Mouse (Mus musculus): ENCODE measurements around the gene Exosc8. TPM values are rescaled to one million over a fixed set of nuclear protein-coding genes. Genes with fewer than 3 reads are reported as not detected.
A peak's percentile ranks its signal among the peaks of the same experiment; 100 is the strongest.

Gene Exosc8
- polyA plus RNA-seq (2015; fragmentation: Nextera tagmentation; extraction: Ambion mirVana) = 80.5 TPM in 2 replicates

DNA sequence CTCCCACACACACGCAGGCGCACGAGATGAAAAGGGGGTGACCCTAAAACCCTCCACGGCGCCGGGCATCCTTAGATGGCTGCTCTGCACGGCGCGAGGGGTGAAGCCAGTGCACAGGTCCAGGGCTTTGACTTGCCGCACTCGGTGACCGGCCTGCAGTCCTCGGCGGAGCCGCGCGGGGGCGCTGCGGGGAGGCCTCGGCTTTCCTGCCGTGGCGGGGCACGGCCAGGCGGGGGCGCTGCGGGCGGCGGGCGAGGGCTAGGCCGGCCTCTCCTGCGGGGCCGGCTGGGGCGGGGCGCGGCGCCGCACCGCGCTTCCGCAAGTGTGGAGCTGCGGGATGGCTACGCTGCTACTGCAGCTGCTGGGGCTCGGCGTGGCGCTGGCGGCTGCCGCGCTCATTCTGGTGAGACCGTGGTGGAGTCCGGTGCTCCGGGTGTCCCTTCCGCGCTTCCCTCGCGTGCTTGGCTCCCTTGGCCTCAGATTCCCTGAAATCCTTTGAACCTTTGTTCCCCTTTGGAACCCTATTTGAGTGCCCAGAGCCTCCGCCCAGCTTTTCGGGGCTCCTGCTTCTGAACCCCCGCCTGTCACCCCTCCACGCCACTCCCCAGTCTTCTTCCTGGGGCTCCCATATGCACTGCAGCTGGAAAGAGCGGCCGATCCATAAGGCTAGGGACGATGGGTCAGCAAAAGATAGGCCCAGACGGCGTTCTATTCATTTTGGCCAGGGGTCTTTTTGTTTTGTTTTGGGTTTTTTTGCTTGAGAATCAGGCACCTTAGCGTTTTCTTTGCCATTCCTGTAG is at the start of gene Exosc8, which contains the start of gene Alg5:
Gene Exosc8, minus strand, starts transcription at position 147 of the 800 bp plus-strand sequence.
Gene Alg5, plus strand, starts transcription at position 293 of the 800 bp plus-strand sequence.
- no peaks in the 10 kb centered on the region for H3K9me3 ChIP-seq (replicated peaks; ENCODE audit: low read length)
- peak; percentile 90 for ATAC-seq (replicated peaks; ENCODE audit: low FRiP score, low read depth)
- H3K4me2 ChIP-seq (ENCODE audit: low read length) = peak within 1 kb of the TSS; percentile 86
- TF ChIP-seq CTCF (IDR thresholded peaks at IDR 0.05; ENCODE audit: low read depth) = peak; percentile 84
- DNase-seq (ENCODE audit: low spot score) = peak; percentile 73
- H3K27me3 ChIP-seq (ENCODE audit: insufficient read depth, low read length) = no peaks in the 10 kb centered on the region
- peaks cover 30% of the 10 kb centered on the region for H3K36me3 ChIP-seq (ENCODE audit: insufficient read depth, low read length)
- H3K4me1 ChIP-seq (replicated peaks; ENCODE audit: insufficient read depth, low read length) = 0 out of 2 replicates have a peak, but pooled peaks cover 7% of the 10 kb centered on the region
- under 1% methylated on average over 57 of the region's 65 CpGs for WGBS
- peak within 1 kb of the TSS; percentile 99 for H3K27ac ChIP-seq
- H3K4me3 ChIP-seq (replicated peaks; ENCODE audit: low read depth, low read length) = peak within 1 kb of the TSS; percentile 95
- peak within 1 kb of the TSS; percentile 76 for H3K9ac ChIP-seq (ENCODE audit: low read depth, low read length)

DNA sequence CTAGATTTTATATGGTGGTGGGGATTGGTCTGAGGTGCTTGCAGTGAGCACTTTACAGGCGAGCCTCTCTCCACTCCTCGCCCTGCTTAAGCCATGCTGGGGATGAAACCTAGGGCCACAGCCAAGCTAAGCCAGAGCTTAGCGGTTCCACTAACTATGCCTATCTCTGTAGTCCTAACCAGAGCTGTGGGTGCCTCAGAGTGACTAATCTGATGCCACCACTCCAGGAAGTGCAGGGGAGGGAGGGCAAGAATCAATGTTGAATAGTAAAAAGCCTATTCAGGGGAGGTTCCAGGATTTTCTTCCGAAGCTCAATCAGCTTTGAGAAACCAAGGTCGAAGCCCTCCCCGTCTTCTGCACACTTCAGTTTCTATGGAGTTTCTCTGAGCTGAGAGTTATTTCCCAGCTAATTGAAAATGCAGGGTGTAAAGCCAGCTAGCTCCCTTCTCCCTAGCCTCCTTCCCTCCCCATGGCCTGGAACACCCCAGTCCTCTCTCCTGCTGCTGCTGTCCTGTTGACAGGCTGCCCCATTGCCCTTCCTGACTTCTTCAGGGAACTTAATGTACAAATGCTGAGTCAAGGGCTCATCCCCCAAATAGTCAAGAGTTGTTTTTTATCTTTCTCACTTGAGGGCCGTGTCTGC is 40.9 kb upstream of the Exosc8 start:
- Histone ChIP-seq H3K9ac (ENCODE audit: low read depth, low read length) (no peak overlapping the region), H3K27me3 (ENCODE audit: insufficient read depth, low read length) (no peaks in the 10 kb centered on the region), H3K27ac (no peak overlapping the region), H3K9me3 (replicated peaks; ENCODE audit: low read length) (no peaks in the 10 kb centered on the region), H3K36me3 (ENCODE audit: insufficient read depth, low read length) (no peaks in the 10 kb centered on the region), H3K4me1 (replicated peaks; ENCODE audit: insufficient read depth, low read length) (no peaks in the 10 kb centered on the region), H3K4me2 (ENCODE audit: low read length) (no peak overlapping the region), H3K4me3 (replicated peaks; ENCODE audit: low read depth, low read length) (no peak overlapping the region)
- 66% methylated on average over 7 of the region's 7 CpGs for WGBS
- TF ChIP-seq CTCF (IDR thresholded peaks at IDR 0.05; ENCODE audit: low read depth) = no peak
- ATAC-seq (replicated peaks; ENCODE audit: low FRiP score, low read depth) (no peak), DNase-seq (ENCODE audit: low spot score) (no peak)

- TF ChIP-seq CTCF (IDR thresholded peaks at IDR 0.05; ENCODE audit: low read depth) = peak; percentile 17; the same call in 1 of the 2 replicates
- H3K27ac ChIP-seq = no peak overlapping the region
- H3K36me3 ChIP-seq (ENCODE audit: insufficient read depth, low read length) = no peaks in the 10 kb centered on the region
- H3K9me3 ChIP-seq (replicated peaks; ENCODE audit: low read length) = no peaks in the 10 kb centered on the region
- H3K4me3 ChIP-seq (replicated peaks; ENCODE audit: low read depth, low read length) = no peak overlapping the region
- DNase-seq (ENCODE audit: low spot score) (no peak), ATAC-seq (replicated peaks; ENCODE audit: low FRiP score, low read depth) (no peak)
- no peaks in the 10 kb centered on the region for H3K4me1 ChIP-seq (replicated peaks; ENCODE audit: insufficient read depth, low read length)
- H3K4me2 ChIP-seq (ENCODE audit: low read length) = no peak overlapping the region
- no peak overlapping the region for H3K9ac ChIP-seq (ENCODE audit: low read depth, low read length)
- H3K27me3 ChIP-seq (ENCODE audit: insufficient read depth, low read length) = no peaks in the 10 kb centered on the region
- WGBS = 91% methylated on average over 6 of the region's 6 CpGs
Observed at GRCm38 (mm10) chr3:54773613-54774012, 38.4 kb upstream of the Exosc8 start.

DNA sequence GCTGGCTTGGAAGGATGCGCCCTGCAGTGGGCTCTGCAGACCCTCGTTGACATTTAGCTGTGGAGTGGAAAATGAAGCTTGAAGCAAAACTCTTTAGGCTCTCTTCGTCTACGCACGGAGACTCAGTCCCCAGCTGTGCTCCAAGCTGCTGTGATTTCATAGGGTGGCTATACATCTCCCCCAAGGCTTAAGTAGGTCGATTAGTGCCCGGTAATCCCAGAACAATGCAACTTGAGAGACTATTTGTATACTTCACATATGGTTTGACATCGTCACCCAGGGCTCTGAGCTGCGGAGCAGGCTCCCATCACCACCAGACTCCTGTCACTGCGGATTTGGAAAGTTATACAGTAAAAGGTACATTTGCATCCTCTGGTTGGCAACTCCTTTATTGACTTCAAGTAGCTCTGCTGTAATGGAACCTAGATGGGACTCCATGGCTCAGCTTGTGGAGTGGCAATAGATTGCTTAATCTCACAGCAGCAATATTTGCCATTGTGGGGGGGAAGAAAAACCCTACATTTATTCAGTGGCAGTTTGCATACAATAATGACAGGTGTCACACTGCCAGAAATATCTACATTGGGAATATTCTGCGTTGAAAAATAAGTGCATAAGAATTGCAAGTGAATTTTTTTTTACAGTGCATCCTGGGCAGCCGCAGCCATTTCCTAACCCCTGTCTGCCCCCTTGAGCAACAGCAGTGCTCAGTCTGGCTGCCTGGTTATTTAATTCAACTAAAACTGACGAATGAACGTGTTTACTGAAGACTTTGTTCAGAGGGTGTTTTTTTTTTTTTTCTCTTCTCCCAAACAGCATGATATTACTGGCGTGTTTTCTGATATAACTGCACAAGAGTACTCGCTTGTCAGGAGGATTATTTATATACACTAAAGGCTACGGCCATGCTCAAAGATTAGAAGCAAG is 34.4 kb upstream of the Exosc8 start:
- Histone ChIP-seq H3K4me1 (replicated peaks; ENCODE audit: insufficient read depth, low read length) (no peaks in the 10 kb centered on the region), H3K4me2 (ENCODE audit: low read length) (no peak overlapping the region), H3K9me3 (replicated peaks; ENCODE audit: low read length) (no peaks in the 10 kb centered on the region), H3K36me3 (ENCODE audit: insufficient read depth, low read length) (no peaks in the 10 kb centered on the region), H3K27me3 (ENCODE audit: insufficient read depth, low read length) (no peaks in the 10 kb centered on the region), H3K27ac (no peak overlapping the region), H3K9ac (ENCODE audit: low read depth, low read length) (no peak overlapping the region), H3K4me3 (replicated peaks; ENCODE audit: low read depth, low read length) (no peak overlapping the region)
- WGBS = 75% methylated on average over 17 of the region's 17 CpGs
- DNase-seq (ENCODE audit: low spot score) = no peak
- no peak for ATAC-seq (replicated peaks; ENCODE audit: low FRiP score, low read depth)
- no peak for TF ChIP-seq CTCF (IDR thresholded peaks at IDR 0.05; ENCODE audit: low read depth)

GRCm38 (mm10) chr3:54768592-54768991 is 33.4 kb upstream of the Exosc8 start:
- Histone ChIP-seq H3K27ac (no peak overlapping the region), H3K9ac (ENCODE audit: low read depth, low read length) (no peak overlapping the region), H3K4me1 (replicated peaks; ENCODE audit: insufficient read depth, low read length) (no peaks in the 10 kb centered on the region), H3K4me2 (ENCODE audit: low read length) (no peak overlapping the region), H3K4me3 (replicated peaks; ENCODE audit: low read depth, low read length) (no peak overlapping the region), H3K27me3 (ENCODE audit: insufficient read depth, low read length) (no peaks in the 10 kb centered on the region), H3K36me3 (ENCODE audit: insufficient read depth, low read length) (no peaks in the 10 kb centered on the region), H3K9me3 (replicated peaks; ENCODE audit: low read length) (no peaks in the 10 kb centered on the region)
- 84% methylated on average over 8 of the region's 8 CpGs for WGBS
- no peak for ATAC-seq (replicated peaks; ENCODE audit: low FRiP score, low read depth)
- TF ChIP-seq CTCF (IDR thresholded peaks at IDR 0.05; ENCODE audit: low read depth) = no peak
- DNase-seq (ENCODE audit: low spot score) = no peak

DNA sequence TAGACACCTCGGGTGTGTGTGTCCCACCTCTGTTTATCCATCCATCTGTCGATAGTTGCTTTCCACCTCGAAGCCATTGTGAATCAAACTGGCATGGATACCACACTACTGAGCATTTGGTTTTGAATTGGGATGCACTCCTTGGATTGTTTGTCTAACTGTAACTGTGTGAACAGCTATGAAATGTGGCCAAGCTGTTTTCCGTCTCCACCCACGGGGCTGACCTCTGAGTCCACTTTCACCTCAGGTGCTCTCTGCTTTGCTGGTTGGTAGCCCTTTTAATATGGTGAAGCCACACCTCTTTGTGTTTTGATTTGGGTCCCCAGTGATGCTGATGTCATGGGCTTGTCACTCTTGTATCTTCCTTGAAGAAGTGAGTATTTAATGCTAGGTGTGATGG is 31.6 kb upstream of the Exosc8 start:
- H3K36me3 ChIP-seq (ENCODE audit: insufficient read depth, low read length) = no peaks in the 10 kb centered on the region
- no peak for DNase-seq (ENCODE audit: low spot score)
- H3K4me2 ChIP-seq (ENCODE audit: low read length) = no peak overlapping the region
- TF ChIP-seq CTCF (IDR thresholded peaks at IDR 0.05; ENCODE audit: low read depth) = no peak
- no peak overlapping the region for H3K4me3 ChIP-seq (replicated peaks; ENCODE audit: low read depth, low read length)
- no peak overlapping the region for H3K9ac ChIP-seq (ENCODE audit: low read depth, low read length)
- no peaks in the 10 kb centered on the region for H3K27me3 ChIP-seq (ENCODE audit: insufficient read depth, low read length)
- WGBS = 68% methylated on average over 5 of the region's 5 CpGs
- no peak for ATAC-seq (replicated peaks; ENCODE audit: low FRiP score, low read depth)
- no peaks in the 10 kb centered on the region for H3K4me1 ChIP-seq (replicated peaks; ENCODE audit: insufficient read depth, low read length)
- H3K9me3 ChIP-seq (replicated peaks; ENCODE audit: low read length) = no peaks in the 10 kb centered on the region
- no peak overlapping the region for H3K27ac ChIP-seq
